Mouse (Mus musculus): Measurements from ENCODE around the gene Gm5416.
"Not testable (repeated sequence)": the region's sequence is repeated elsewhere in the genome, so short reads cannot be mapped to it uniquely, and the experiment has no call there.

The Gm5416 gene

DNA sequence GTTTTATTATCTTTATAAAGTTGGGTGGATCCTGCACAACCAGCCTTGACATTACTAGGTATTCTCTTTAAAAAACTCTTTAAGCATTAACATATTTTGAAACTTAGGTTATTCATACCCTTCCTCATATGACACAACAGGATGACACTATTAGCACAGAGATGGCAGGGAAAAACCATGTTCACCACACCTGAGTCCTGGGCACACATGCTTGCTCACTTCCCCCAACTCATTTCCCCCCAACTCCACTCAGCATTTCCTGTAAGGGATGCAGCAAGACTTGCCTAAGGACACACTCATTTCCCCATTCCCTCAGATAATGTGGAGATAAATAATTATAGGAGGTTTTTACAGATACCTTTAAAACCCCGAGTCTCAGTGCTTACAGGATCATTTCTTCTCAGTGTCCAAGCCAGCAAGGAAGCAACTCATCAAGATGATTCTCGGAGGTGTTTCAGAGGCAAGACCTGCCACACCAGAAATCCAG lies at the start of gene Gm5416:
Gene Gm5416 (plus strand): TSS at position 437 of the 487 bp plus-strand sequence.
- DNase-seq (ENCODE audit: low read depth, low spot score) = no peak

DNA sequence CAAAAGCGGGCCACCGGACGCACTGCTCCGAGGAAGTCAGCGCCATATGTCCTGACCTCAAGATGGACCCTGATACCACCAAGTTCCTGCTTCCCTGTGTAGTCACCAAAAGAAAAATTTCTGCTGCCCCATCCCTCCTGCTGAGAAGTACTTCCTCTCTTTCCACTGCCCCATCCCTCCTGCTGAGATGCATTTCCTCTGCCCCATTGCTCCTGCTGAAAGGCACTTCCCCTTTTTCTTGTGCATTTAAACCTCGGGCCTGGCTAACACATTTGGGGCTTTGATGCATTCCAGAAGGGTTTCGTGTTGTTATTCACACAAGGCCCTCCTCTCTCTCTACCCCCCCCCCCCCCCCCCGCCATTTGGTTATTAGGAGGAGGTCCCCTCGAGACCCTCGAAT lies 42.4 kb upstream of the Gm5416 start:
- peak; percentile 69 for DNase-seq (ENCODE audit: low read depth, low spot score)

DNA sequence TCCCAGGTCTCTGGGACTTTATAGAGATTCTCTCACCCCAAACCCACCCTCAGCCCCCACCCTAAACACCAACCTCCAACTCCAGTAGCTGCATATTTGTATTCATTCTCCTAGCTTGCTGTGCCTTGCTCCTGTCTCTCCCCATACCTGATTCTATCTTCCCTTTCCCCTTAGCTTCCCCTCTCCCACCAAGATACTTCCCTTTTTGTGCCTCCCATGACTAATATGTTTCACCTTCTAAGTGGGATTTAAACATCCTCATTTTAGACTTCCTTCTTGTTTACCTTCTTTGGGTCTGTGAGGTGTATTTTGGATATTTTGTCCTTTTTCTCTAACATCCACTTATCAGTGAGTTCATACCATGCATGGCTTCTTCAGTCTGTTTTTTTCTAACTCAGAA lies 34.1 kb upstream of the Gm5416 start:
- DNase-seq (ENCODE audit: low read depth, low spot score) = no peak

DNA sequence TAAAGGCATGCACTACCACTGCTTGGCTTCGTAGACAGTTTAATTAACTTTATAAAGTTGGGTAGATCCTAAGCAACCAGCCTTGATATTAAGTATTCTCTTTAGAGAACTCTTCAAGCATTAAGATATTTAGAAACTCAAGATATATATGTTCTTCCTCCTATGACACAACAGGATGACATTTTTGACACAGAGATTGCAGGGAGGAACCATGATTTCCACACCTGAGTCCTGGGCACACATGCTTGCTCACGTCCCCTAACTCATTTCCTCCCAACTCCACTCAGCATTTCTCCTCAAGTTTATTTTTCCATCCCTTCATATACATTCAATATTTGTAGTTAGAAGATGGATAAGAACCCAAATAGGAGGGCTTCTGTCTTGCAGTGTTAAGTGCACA lies 30.3 kb upstream of the Gm5416 start:
- DNase-seq (ENCODE audit: low read depth, low spot score) = no peak

DNA sequence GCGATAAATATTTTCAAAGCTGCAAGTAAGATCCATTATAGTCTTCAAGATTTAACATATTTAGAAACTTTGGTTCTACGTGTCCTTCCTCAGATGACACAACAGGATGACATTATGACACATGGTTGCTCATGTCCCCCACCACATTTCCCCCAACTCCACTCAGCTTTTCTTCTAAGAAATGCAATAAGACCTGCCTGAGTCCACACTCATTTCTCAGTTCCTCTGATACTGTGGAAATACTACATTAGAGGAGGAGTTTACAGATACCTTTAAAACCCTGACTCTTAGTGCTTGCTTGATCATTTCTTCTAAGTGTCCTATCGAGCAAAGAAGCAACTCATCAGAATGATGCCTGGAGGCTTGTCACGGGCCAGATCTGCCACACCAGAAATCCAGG lies 26.3 kb upstream of the Gm5416 start, which contains the start of gene Gm5483:
Gene Gm5483 (plus strand): TSS at position 301 of the 400 bp plus-strand sequence.
- DNase-seq (ENCODE audit: low read depth, low spot score) = not testable (repeated sequence)

DNA sequence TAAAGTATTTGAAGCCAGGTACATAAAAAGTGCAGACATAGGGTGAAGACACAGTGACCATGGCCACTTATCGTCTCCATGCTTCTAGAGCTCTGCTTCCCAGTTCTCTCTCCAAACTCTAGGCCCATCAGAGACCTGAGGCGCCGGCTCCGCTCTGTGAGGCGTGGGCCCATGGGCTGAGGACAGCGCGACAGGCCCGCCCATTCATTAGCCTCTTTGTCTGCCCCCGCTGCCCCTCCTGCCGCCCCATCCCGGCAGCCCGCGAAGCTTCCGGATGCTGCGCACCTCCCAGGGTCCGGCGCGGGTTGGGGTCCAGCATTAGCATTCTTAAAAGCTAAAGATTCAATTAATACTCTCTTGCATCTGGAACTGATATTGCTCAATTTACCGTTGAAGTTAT lies 11.0 kb upstream of the Gm5416 start:
- no peak for DNase-seq (ENCODE audit: low read depth, low spot score)

DNA sequence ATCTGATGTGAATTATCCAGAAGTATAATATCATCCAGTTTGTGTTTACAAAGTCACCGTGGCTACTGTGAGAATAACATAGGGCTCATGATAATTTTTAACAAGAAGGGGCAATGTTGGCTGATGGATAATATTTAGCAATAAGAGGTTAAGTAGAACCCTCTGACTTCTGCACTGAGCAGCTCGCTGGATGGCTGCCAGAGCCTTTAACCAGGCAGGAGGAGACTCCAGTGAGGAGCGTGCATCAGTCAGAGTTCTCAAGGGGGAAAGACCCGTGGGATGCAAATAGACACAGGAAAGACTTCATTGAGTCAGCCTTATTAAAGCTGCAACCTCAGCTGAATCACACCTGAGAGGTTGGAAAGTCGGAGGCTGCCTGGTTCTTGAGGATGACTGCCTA lies 6.4 kb upstream of the Gm5416 start:
- DNase-seq (ENCODE audit: low read depth, low spot score) = no peak

DNA sequence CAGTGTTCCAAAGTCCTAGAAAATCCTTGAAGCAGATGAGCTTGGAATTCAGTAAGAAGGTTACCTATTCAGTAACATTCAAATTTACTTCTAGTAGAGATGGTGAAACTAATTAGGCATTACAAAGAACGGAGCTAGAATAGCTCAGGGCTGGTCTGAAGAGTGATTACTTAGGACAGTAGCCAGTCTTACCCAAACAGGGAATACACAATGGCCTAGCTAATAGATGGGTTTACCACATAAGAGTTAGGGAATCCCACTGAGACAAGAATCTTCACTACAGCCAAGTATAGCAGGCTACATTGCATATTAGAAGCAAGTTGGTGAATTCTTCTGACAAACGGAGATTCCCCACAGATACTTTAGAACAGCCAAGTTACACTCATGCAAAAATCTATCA lies 4.5 kb upstream of the Gm5416 start:
- DNase-seq (ENCODE audit: low read depth, low spot score) = peak; percentile 51

DNA sequence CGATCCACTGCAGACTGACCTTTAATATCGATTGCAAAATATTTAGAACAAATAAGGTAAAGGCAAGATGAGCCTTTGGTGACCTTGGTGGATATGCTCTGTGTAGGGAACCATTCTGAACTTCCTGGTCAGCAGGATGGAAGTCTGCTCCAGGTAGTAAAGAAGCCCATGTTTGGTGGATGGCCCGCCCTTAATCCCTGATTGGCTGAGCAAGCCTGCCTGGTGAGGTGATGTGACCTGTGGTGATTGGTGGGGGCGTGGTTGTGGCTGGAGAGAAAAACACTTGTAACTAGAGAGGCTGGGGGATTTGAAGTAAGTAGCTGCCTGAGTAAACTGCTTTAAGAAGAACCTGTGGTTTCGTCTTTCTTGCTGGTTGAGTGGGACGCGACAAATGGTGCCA lies 11.0 kb downstream of the Gm5416 start, which contains the start of gene 2010005H15Rik:
Gene 2010005H15Rik (plus strand): TSS at position 301 of the 400 bp plus-strand sequence.
- not testable (repeated sequence) for DNase-seq (ENCODE audit: low read depth, low spot score)

DNA sequence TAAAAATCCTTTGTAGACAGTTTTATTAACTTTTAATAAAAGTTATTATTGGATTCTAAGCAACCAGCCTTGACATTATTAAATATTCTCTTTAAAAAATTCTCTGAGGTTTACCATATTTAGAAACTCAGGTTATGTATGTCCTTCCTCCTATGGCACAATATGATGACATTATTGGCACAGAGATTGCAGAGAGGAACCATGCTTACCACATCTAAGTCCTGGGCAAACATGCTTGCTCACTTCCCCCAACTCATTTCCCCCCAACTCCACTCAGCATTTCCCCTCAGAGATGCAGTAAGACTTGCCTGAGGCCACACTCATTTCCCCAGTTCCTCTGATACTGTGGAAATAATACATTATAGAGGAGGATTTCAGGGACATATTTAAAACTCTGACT lies 50.4 kb downstream of the Gm5416 start:
- DNase-seq (ENCODE audit: low read depth, low spot score) = not testable (repeated sequence)

Measured in ES-CJ7 (cell line).